23 mouse cellular contexts compared by ENCODE assay signal in genomic region chr1:36615188-36615587, GRCm38 (mm10). TPM values are rescaled to one million over a fixed set of nuclear protein-coding genes. Genes with fewer than 3 reads are reported as not detected.
DNase-seq lines count a peak whose midpoint lies in the region; ATAC-seq and TF ChIP-seq lines count a peak whose summit lies in the region.
"Had no signal": no experiment of that assay in that cellular context is flagged by ENCODE, and none has a peak within 500 bp of the region (broad histone marks: within the 10 kb centered on the region; RNA-seq: fewer than 3 reads in every experiment).

No protein-coding gene starts in this region.

- H3K4me1 ChIP-seq in embryonic facial prominence, embryonic 14.5 days (ENCODE audit: control insufficient read depth, insufficient read depth, low read length): peaks cover 10% of the 10 kb centered on the region; the same call in 1 of the 2 replicates
- peaks cover 15% of the 10 kb centered on the region for H3K4me1 ChIP-seq in embryonic facial prominence, embryonic 10.5 days
- peaks cover 14% of the 10 kb centered on the region for H3K4me1 ChIP-seq in heart, embryonic 13.5 days
- H3K4me1 ChIP-seq in heart, embryonic 12.5 days (replicated peaks): peaks cover 6% of the 10 kb centered on the region; the same call in 1 of the 2 replicates
- H3K4me1 ChIP-seq in lung, embryonic 14.5 days (ENCODE audit: insufficient read depth): no peaks in the 10 kb centered on the region

- no peaks in the 10 kb centered on the region for H3K9me3 ChIP-seq in embryonic facial prominence, embryonic 14.5 days (ENCODE audit: control insufficient read depth, low read length)
- no peaks in the 10 kb centered on the region for H3K9me3 ChIP-seq in embryonic facial prominence, embryonic 10.5 days
- H3K9me3 ChIP-seq in heart, embryonic 13.5 days: no peaks in the 10 kb centered on the region
- H3K9me3 ChIP-seq in heart, embryonic 12.5 days (replicated peaks): no peaks in the 10 kb centered on the region
- H3K9me3 ChIP-seq in lung, embryonic 14.5 days (ENCODE audit: low read depth, low read length): no peaks in the 10 kb centered on the region
- H3K9me3 ChIP-seq: hindbrain, embryonic 13.5 days; limb, embryonic 13.5 days; midbrain, embryonic 13.5 days had no signal

- no peaks in the 10 kb centered on the region for H3K27me3 ChIP-seq in embryonic facial prominence, embryonic 14.5 days (replicated peaks; ENCODE audit: control insufficient read depth, insufficient read depth, low read length)
- H3K27me3 ChIP-seq in embryonic facial prominence, embryonic 10.5 days (replicated peaks; ENCODE audit: low read depth, poor library complexity, severe bottlenecking): no peaks in the 10 kb centered on the region
- H3K27me3 ChIP-seq in heart, embryonic 13.5 days (replicated peaks): no peaks in the 10 kb centered on the region
- no peaks in the 10 kb centered on the region for H3K27me3 ChIP-seq in heart, embryonic 12.5 days (replicated peaks)
- no peaks in the 10 kb centered on the region for H3K27me3 ChIP-seq in lung, embryonic 14.5 days (ENCODE audit: insufficient read depth, low read length)
- H3K27me3 ChIP-seq: hindbrain, embryonic 13.5 days; limb, embryonic 13.5 days; midbrain, embryonic 13.5 days; Patski had no signal

- no peak overlapping the region for H3K9ac ChIP-seq in embryonic facial prominence, embryonic 14.5 days (ENCODE audit: low read depth, low read length)
- H3K9ac ChIP-seq in heart, embryonic 13.5 days: 0 out of 2 replicates have a peak overlapping the region, but pooled peaks have one; percentile 7
- H3K9ac ChIP-seq in heart, embryonic 12.5 days: no peak overlapping the region
- no peak overlapping the region for H3K9ac ChIP-seq in lung, embryonic 14.5 days
- H3K9ac ChIP-seq: hindbrain, embryonic 13.5 days; limb, embryonic 13.5 days; liver, embryonic 14.5 days; midbrain, embryonic 13.5 days had no signal

- WGBS in embryonic facial prominence, embryonic 14.5 days: 67% methylated on average over 8 of the region's 8 CpGs
- 89% methylated on average over 8 of the region's 8 CpGs for WGBS in embryonic facial prominence, embryonic 10.5 days
- 69% methylated on average over 8 of the region's 8 CpGs for WGBS in heart, embryonic 13.5 days
- 73% methylated on average over 8 of the region's 8 CpGs for WGBS in heart, embryonic 12.5 days
- WGBS in lung, embryonic 14.5 days: 71% methylated on average over 8 of the region's 8 CpGs

- no peak for ATAC-seq in embryonic facial prominence, embryonic 14.5 days (ENCODE audit: low read depth)
- ATAC-seq in heart, embryonic 13.5 days (ENCODE audit: extremely low read depth, insufficient number of reproducible peaks, low FRiP score, low TSS enrichment): no peak
- ATAC-seq in heart, embryonic 12.5 days (ENCODE audit: insufficient number of reproducible peaks, low FRiP score): no peak
- ATAC-seq in lung, embryonic 14.5 days (ENCODE audit: insufficient read depth): no peak
- ATAC-seq: CD4-positive, CD25-positive, alpha-beta regulatory T cell, adult 4 months; midbrain, embryonic 13.5 days; Patski had no signal

- no peak overlapping the region for H3K4me2 ChIP-seq in embryonic facial prominence, embryonic 14.5 days (ENCODE audit: low read depth, low read length)
- H3K4me2 ChIP-seq in heart, embryonic 13.5 days: no peak overlapping the region
- no peak overlapping the region for H3K4me2 ChIP-seq in heart, embryonic 12.5 days
- no peak overlapping the region for H3K4me2 ChIP-seq in lung, embryonic 14.5 days
- H3K4me2 ChIP-seq: hindbrain, embryonic 13.5 days; limb, embryonic 13.5 days; midbrain, embryonic 13.5 days had no signal

- no peak overlapping the region for H3K27ac ChIP-seq in embryonic facial prominence, embryonic 14.5 days (replicated peaks; ENCODE audit: low read depth, low read length)
- no peak overlapping the region for H3K27ac ChIP-seq in embryonic facial prominence, embryonic 10.5 days (replicated peaks)
- peak overlapping the region; percentile 30; the same call in 1 of the 2 replicates for H3K27ac ChIP-seq in heart, embryonic 13.5 days (replicated peaks)
- no peak overlapping the region for H3K27ac ChIP-seq in heart, embryonic 12.5 days (ENCODE audit: poor library complexity, severe bottlenecking)
- H3K27ac ChIP-seq in lung, embryonic 14.5 days (ENCODE audit: low read depth): no peak overlapping the region
- H3K27ac ChIP-seq: heart, adult 2 months; hindbrain, embryonic 13.5 days; limb, embryonic 13.5 days; liver, embryonic 14.5 days; midbrain, embryonic 13.5 days had no signal

- H3K36me3 ChIP-seq in embryonic facial prominence, embryonic 14.5 days (ENCODE audit: control insufficient read depth, insufficient read depth, low read length): no peaks in the 10 kb centered on the region
- H3K36me3 ChIP-seq in embryonic facial prominence, embryonic 10.5 days (replicated peaks): no peaks in the 10 kb centered on the region
- no peaks in the 10 kb centered on the region for H3K36me3 ChIP-seq in heart, embryonic 13.5 days
- H3K36me3 ChIP-seq in heart, embryonic 12.5 days: no peaks in the 10 kb centered on the region
- H3K36me3 ChIP-seq in lung, embryonic 14.5 days (ENCODE audit: insufficient read depth): no peaks in the 10 kb centered on the region
- H3K36me3 ChIP-seq: hindbrain, embryonic 13.5 days; limb, embryonic 13.5 days; midbrain, embryonic 13.5 days had no signal

- no peak overlapping the region for H3K4me3 ChIP-seq in embryonic facial prominence, embryonic 14.5 days (ENCODE audit: low read depth, low read length)
- H3K4me3 ChIP-seq in embryonic facial prominence, embryonic 10.5 days: no peak overlapping the region
- H3K4me3 ChIP-seq in heart, embryonic 13.5 days: no peak overlapping the region
- no peak overlapping the region for H3K4me3 ChIP-seq in heart, embryonic 12.5 days
- no peak overlapping the region for H3K4me3 ChIP-seq in lung, embryonic 14.5 days (ENCODE audit: low read depth, low read length)
- H3K4me3 ChIP-seq: heart, adult 2 months; hindbrain, embryonic 13.5 days; limb, embryonic 13.5 days; midbrain, embryonic 13.5 days; myocyte had no signal

- DNase-seq in embryonic facial prominence, embryonic 14.5 days (ENCODE audit: low spot score): peak; percentile 70
- DNase-seq in embryonic facial prominence, embryonic 10.5 days (ENCODE audit: low spot score): no peak
- peak; percentile 58 for DNase-seq in lung, embryonic 14.5 days
- DNase-seq in lung, postnatal 4 days: no peak
- DNase-seq in brain, adult 2 months (ENCODE audit: low read depth, low spot score): peak; percentile 55
- no peak for DNase-seq in embryo, embryonic 11 days
- DNase-seq: adrenal gland, postnatal 14 days; cerebellum, adult 11-12 months; cerebellum, postnatal 36 days; gastrocnemius, postnatal 14 days; heart, adult 2 months; kidney, adult 8-10 months; kidney, postnatal 36 days; thymus, adult 18-20 months had no signal

- TF ChIP-seq CTCF in lung, embryonic 14.5 days (IDR thresholded peaks at IDR 0.05; ENCODE audit: low read depth): no peak

RNA-seq across cellular contexts. Expression of gene Sema4c, which starts 57.0 kb away (rescaled TPM):
- polyA plus RNA-seq in embryonic facial prominence, embryonic 14.5 days (2014; fragmentation: Nextera tagmentation; extraction: Ambion mirVana): 2.3 and 3.8 TPM in 2 replicates
- polyA plus RNA-seq in embryonic facial prominence, embryonic 10.5 days (2016; fragmentation: Nextera tagmentation; extraction: Ambion mirVana): 24.9 and 25.9 TPM in 2 replicates
- polyA plus RNA-seq in heart, embryonic 13.5 days (2015; fragmentation: Nextera tagmentation; extraction: Ambion mirVana): 10.0 and 10.2 TPM in 2 replicates
- polyA plus RNA-seq in heart, embryonic 12.5 days (2016; fragmentation: Nextera tagmentation; extraction: Ambion mirVana): 11.9 and 13.3 TPM in 2 replicates
- 2.2 and 2.7 TPM in 2 replicates for polyA plus RNA-seq in lung, embryonic 14.5 days (2014; fragmentation: Nextera tagmentation; extraction: Ambion mirVana)

Comparison
In these comparisons a context has a peak if more than half of its experiments do, and no peak if none do; other contexts are left out.
1. DNase-seq: peak in embryonic facial prominence, embryonic 14.5 days (single experiment), lung, embryonic 14.5 days (single experiment) and brain, adult 2 months (single experiment); none in embryonic facial prominence, embryonic 10.5 days (single experiment), lung, postnatal 4 days (0 of 2) and embryo, embryonic 11 days (single experiment).